Mouse (Mus musculus) olfactory bulb, adult 2 months (tissue): ENCODE measurements around the gene Ankrd40. TPM values are rescaled to one million over a fixed set of nuclear protein-coding genes. Genes with fewer than 3 reads are reported as not detected.

ENCODE experiments used
- H3K27ac ChIP-seq: fragments of 200-500 bp; 2 replicates; pipeline ENCODE4 v1.5.1; 2012; ENCODE audit warnings: low read depth, low read length; ENCODE audit not compliant: insufficient read depth
- H3K4me1 ChIP-seq: fragments of 200-500 bp; 2 replicates; pipeline ENCODE4 v1.6.1; 2012; ENCODE audit warnings: low read length; ENCODE audit not compliant: control insufficient read depth, insufficient read depth
- H3K4me3 ChIP-seq: fragments of 200-500 bp; 2 replicates; pipeline ENCODE4 v1.5.1; 2012; ENCODE audit warnings: mild to moderate bottlenecking, low read depth, low read length, moderate library complexity; ENCODE audit not compliant: insufficient read depth
- CTCF ChIP-seq: fragments of 200-500 bp; IDR thresholded peaks from 2 replicates; pipeline ENCODE4 v1.5.1; 2012; ENCODE audit warnings: low read depth, mild to moderate bottlenecking, low read length, moderate library complexity; ENCODE audit not compliant: insufficient read depth
- POLR2A ChIP-seq: fragments of 200-500 bp; IDR thresholded peaks from 2 replicates; pipeline ENCODE4 v1.6.1; 2012; ENCODE audit warnings: mild to moderate bottlenecking, low read depth, low read length, moderate library complexity; ENCODE audit not compliant: insufficient read depth
- WGBS: fragments of 180-500 bp; shearing (Covaris S2); methylation state at CpG from one replicate; pipeline ENCODE4 v1.1.7; 2018; 5-methylcytosine and 5-hydroxymethylcytosine counted together
- polyA plus RNA-seq: library from polyadenylated mRNA; stranded (reverse); fragments of >200 nt; gene quantifications from 2 replicates; pipeline ENCODE4 v1.2.4, GENCODE M21; 2012; ENCODE audit warnings: low replicate concordance; ENCODE audit not compliant: missing spikeins, insufficient read depth, insufficient read length

Gene Ankrd40
- polyA plus RNA-seq, 1 experiment, result 384 TPM

- Histone ChIP-seq H3K27ac (peak within 1 kb of the TSS; percentile 98), H3K4me3 (peak within 1 kb of the TSS; percentile 99), H3K4me1 (peaks cover 11% of the 10 kb centered on the region)
- TF ChIP-seq POLR2A (peak; percentile 87), CTCF (no peak)
- under 1% methylated on average over 36 of the region's 36 CpGs for WGBS
Measured at GRCm38 (mm10) chr11:94321931-94322400, 5.8 kb upstream of the Ankrd40 start, which contains the start of gene Luc7l3. Luc7l3 (minus strand) TSS chr11:94321988.

- 61% methylated on average over 5 of the region's 5 CpGs for WGBS
- Histone ChIP-seq H3K4me1 (peaks cover 10% of the 10 kb centered on the region), H3K4me3 (no peak overlapping the region), H3K27ac (peak overlapping the region; percentile 98; the same call in 1 of the 2 replicates)
- no peak for TF ChIP-seq CTCF
- no peak for TF ChIP-seq POLR2A
Measured at GRCm38 (mm10) chr11:94322636-94323035, 5.2 kb upstream of the Ankrd40 start.

GRCm38 (mm10) chr11:94323271-94323925 lies 4.4 kb upstream of the Ankrd40 start:
- Histone ChIP-seq H3K4me1 (peaks cover 7% of the 10 kb centered on the region), H3K27ac (no peak overlapping the region)
- TF ChIP-seq CTCF (no peak), POLR2A (no peak)

GRCm38 (mm10) chr11:94324618-94325017 lies 3.2 kb upstream of the Ankrd40 start:
- 89% methylated on average over 5 of the region's 5 CpGs for WGBS
- TF ChIP-seq CTCF (no peak), POLR2A (no peak)
- Histone ChIP-seq H3K27ac (no peak overlapping the region), H3K4me1 (peaks cover 5% of the 10 kb centered on the region; the same call in 1 of the 2 replicates), H3K4me3 (no peak overlapping the region)

More at GRCm38 (mm10) chr11:94323271-94323925, 4.4 kb upstream of the Ankrd40 start:
- WGBS, result 69% methylated on average over 5 of the region's 5 CpGs
- H3K4me3 ChIP-seq, result no peak overlapping the region

GRCm38 (mm10) chr11:94326961-94327411 lies 815 bp upstream of the Ankrd40 start:
- peak overlapping the region; percentile 94 for H3K27ac ChIP-seq
- under 1% methylated on average over 10 of the region's 10 CpGs for WGBS
- H3K4me1 ChIP-seq, result peaks cover 7% of the 10 kb centered on the region; the same call in 1 of the 2 replicates
- no peak overlapping the region for H3K4me3 ChIP-seq
- TF ChIP-seq POLR2A, result no peak
- no peak for TF ChIP-seq CTCF

- TF ChIP-seq CTCF (no peak), POLR2A (no peak)
- Histone ChIP-seq H3K4me1 (peaks cover 7% of the 10 kb centered on the region; the same call in 1 of the 2 replicates), H3K27ac (peak overlapping the region; percentile 99; the same call in 1 of the 2 replicates), H3K4me3 (peak overlapping the region; percentile 93)
- WGBS, result 0% methylated on average over 10 of the region's 10 CpGs
Measured at GRCm38 (mm10) chr11:94328644-94329025, 834 bp downstream of the Ankrd40 start.

- TF ChIP-seq CTCF (no peak), POLR2A (no peak)
- no peak overlapping the region for H3K4me3 ChIP-seq
- WGBS, result 14% methylated on average over 4 of the region's 4 CpGs
- peaks cover 7% of the 10 kb centered on the region; the same call in 1 of the 2 replicates for H3K4me1 ChIP-seq
- no peak overlapping the region for H3K27ac ChIP-seq
Measured at GRCm38 (mm10) chr11:94329270-94329891, 1.6 kb downstream of the Ankrd40 start.

- WGBS, result 65% methylated on average over 3 of the region's 3 CpGs
- Histone ChIP-seq H3K4me3 (no peak overlapping the region), H3K27ac (no peak overlapping the region), H3K4me1 (peaks cover 7% of the 10 kb centered on the region; the same call in 1 of the 2 replicates)
- TF ChIP-seq CTCF (no peak), POLR2A (no peak)
Measured at GRCm38 (mm10) chr11:94330211-94330610, 2.4 kb downstream of the Ankrd40 start.

- 54% methylated on average over 6 of the region's 6 CpGs for WGBS
- H3K4me1 ChIP-seq, result peaks cover 2% of the 10 kb centered on the region; the same call in 1 of the 2 replicates
- TF ChIP-seq POLR2A (no peak), CTCF (no peak)
- no peak overlapping the region for H3K27ac ChIP-seq
- H3K4me3 ChIP-seq, result no peak overlapping the region
Measured at GRCm38 (mm10) chr11:94332726-94333125, 4.9 kb downstream of the Ankrd40 start.
